Mouse (Mus musculus): ENCODE results near the gene Adamtsl1. TPM values are rescaled to one million over a fixed set of nuclear protein-coding genes. Genes with fewer than 3 reads are reported as not detected.

Gene Adamtsl1
- polyA plus RNA-seq, 1 experiment: 0.48 TPM

- Histone ChIP-seq H3K79me2 (ENCODE audit: control insufficient read depth, insufficient read depth) (no peaks in the 10 kb centered on the region), H3K4me3 (ENCODE audit: insufficient read depth, poor library complexity, severe bottlenecking) (no peak overlapping the region), H3K27me3 (ENCODE audit: control insufficient read depth, insufficient read depth, insufficient read length) (no peaks in the 10 kb centered on the region), H3K79me3 (ENCODE audit: low read depth) (no peaks in the 10 kb centered on the region), H3K36me3 (ENCODE audit: control insufficient read depth, insufficient read depth) (no peaks in the 10 kb centered on the region), H3ac (ENCODE audit: control insufficient read depth, insufficient read length, low read depth) (no peak overlapping the region)
- TF ChIP-seq MAX (IDR thresholded peaks at IDR 0.05) (no peak), USF1 (IDR thresholded peaks at IDR 0.05; ENCODE audit: low read depth) (no peak), MYOG (IDR thresholded peaks at IDR 0.05; ENCODE audit: control insufficient read depth, extremely low read depth, insufficient read length) (no peak), CEBPB (IDR thresholded peaks at IDR 0.05; ENCODE audit: low read depth) (no peak), MYOD1 (IDR thresholded peaks at IDR 0.05; ENCODE audit: control insufficient read depth, insufficient read length, low read depth) (no peak), CTCF (IDR thresholded peaks at IDR 0.05; ENCODE audit: control insufficient read depth, insufficient read depth, insufficient read length) (no peak), FOSL1 (IDR thresholded peaks at IDR 0.05; ENCODE audit: insufficient read depth, low read length, poor library complexity, severe bottlenecking) (no peak)
Observed at GRCm38 (mm10) chr4:85979206-85979605, 465.2 kb downstream of the Adamtsl1 start.

DNA sequence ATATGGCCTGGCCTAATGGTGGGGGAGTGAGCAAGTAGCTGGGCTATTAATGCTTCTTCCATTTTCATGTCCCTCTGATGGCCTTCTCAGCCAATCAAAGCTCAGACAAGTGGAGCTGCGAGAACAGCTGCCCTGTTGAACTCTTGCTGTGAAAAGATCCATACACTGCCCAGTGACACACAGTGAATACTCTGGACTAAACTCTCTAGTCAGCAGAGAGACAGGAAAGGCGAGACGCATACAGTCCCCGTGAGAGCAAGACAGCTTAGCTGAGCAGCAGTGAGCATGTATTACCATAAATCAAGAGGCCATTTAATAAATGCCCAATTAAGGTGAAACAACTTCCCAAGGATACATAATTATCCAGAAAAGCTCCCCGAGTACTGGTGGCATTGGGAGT, 492.6 kb downstream of the Adamtsl1 start:
- H3K4me3 ChIP-seq (ENCODE audit: insufficient read depth, poor library complexity, severe bottlenecking): no peak overlapping the region
- H3ac ChIP-seq (ENCODE audit: control insufficient read depth, insufficient read length, low read depth): no peak overlapping the region
- no peak for TF ChIP-seq MAX (IDR thresholded peaks at IDR 0.05)
- no peak for TF ChIP-seq CTCF (IDR thresholded peaks at IDR 0.05; ENCODE audit: control insufficient read depth, insufficient read depth, insufficient read length)
- no peak for TF ChIP-seq MYOD1 (IDR thresholded peaks at IDR 0.05; ENCODE audit: control insufficient read depth, insufficient read length, low read depth)
- TF ChIP-seq CEBPB (IDR thresholded peaks at IDR 0.05; ENCODE audit: low read depth): no peak
- H3K27me3 ChIP-seq (ENCODE audit: control insufficient read depth, insufficient read depth, insufficient read length): no peaks in the 10 kb centered on the region
- no peaks in the 10 kb centered on the region for H3K79me3 ChIP-seq (ENCODE audit: low read depth)
- no peaks in the 10 kb centered on the region for H3K36me3 ChIP-seq (ENCODE audit: control insufficient read depth, insufficient read depth)
- H3K79me2 ChIP-seq (ENCODE audit: control insufficient read depth, insufficient read depth): no peaks in the 10 kb centered on the region

GRCm38 (mm10) chr4:86013640-86014039, 499.7 kb downstream of the Adamtsl1 start:
- Histone ChIP-seq H3K36me3 (ENCODE audit: control insufficient read depth, insufficient read depth) (no peaks in the 10 kb centered on the region), H3K79me3 (ENCODE audit: low read depth) (no peaks in the 10 kb centered on the region), H3K79me2 (ENCODE audit: control insufficient read depth, insufficient read depth) (no peaks in the 10 kb centered on the region), H3K27me3 (ENCODE audit: control insufficient read depth, insufficient read depth, insufficient read length) (no peaks in the 10 kb centered on the region), H3K4me3 (ENCODE audit: insufficient read depth, poor library complexity, severe bottlenecking) (no peak overlapping the region), H3ac (ENCODE audit: control insufficient read depth, insufficient read length, low read depth) (no peak overlapping the region)
- TF ChIP-seq USF1 (IDR thresholded peaks at IDR 0.05; ENCODE audit: low read depth) (no peak), FOSL1 (IDR thresholded peaks at IDR 0.05; ENCODE audit: insufficient read depth, low read length, poor library complexity, severe bottlenecking) (no peak), MYOG (IDR thresholded peaks at IDR 0.05; ENCODE audit: control insufficient read depth, extremely low read depth, insufficient read length) (no peak), CEBPB (IDR thresholded peaks at IDR 0.05; ENCODE audit: low read depth) (no peak), MAX (IDR thresholded peaks at IDR 0.05) (no peak), MYOD1 (IDR thresholded peaks at IDR 0.05; ENCODE audit: control insufficient read depth, insufficient read length, low read depth) (no peak), CTCF (IDR thresholded peaks at IDR 0.05; ENCODE audit: control insufficient read depth, insufficient read depth, insufficient read length) (no peak)

GRCm38 (mm10) chr4:86018928-86019327, 505.0 kb downstream of the Adamtsl1 start:
- peak; percentile 96 for TF ChIP-seq CEBPB (IDR thresholded peaks at IDR 0.05; ENCODE audit: low read depth)
- no peak for TF ChIP-seq MYOD1 (IDR thresholded peaks at IDR 0.05; ENCODE audit: control insufficient read depth, insufficient read length, low read depth)
- no peak overlapping the region for H3K4me3 ChIP-seq (ENCODE audit: insufficient read depth, poor library complexity, severe bottlenecking)

DNA sequence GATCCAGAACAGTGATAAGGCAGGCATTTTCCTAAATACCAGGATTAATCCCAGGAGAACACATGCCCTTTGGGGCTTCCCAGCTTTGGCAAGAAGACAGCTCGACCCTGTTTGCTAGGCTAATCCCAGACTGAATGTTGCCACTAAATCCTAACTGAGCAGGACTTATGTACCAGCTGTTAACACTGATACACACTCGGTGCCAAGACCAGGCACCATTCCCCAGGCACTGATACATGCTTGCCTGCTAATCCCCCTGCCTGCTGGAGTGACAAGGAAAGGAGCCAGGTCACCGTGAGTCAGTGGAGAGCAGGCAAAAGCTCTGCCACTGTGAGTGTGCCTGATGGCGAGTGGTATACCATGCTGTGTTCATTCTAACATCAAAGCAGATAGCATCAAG, 505.6 kb downstream of the Adamtsl1 start:
- no peaks in the 10 kb centered on the region for H3K79me3 ChIP-seq (ENCODE audit: low read depth)
- no peak overlapping the region for H3K4me3 ChIP-seq (ENCODE audit: insufficient read depth, poor library complexity, severe bottlenecking)
- H3K27me3 ChIP-seq (ENCODE audit: control insufficient read depth, insufficient read depth, insufficient read length): no peaks in the 10 kb centered on the region
- no peaks in the 10 kb centered on the region for H3K79me2 ChIP-seq (ENCODE audit: control insufficient read depth, insufficient read depth)
- no peaks in the 10 kb centered on the region for H3K36me3 ChIP-seq (ENCODE audit: control insufficient read depth, insufficient read depth)
- TF ChIP-seq MYOG (IDR thresholded peaks at IDR 0.05; ENCODE audit: control insufficient read depth, extremely low read depth, insufficient read length) (no peak), MYOD1 (IDR thresholded peaks at IDR 0.05; ENCODE audit: control insufficient read depth, insufficient read length, low read depth) (peak; percentile 67), CEBPB (IDR thresholded peaks at IDR 0.05; ENCODE audit: low read depth) (no peak), CTCF (IDR thresholded peaks at IDR 0.05; ENCODE audit: control insufficient read depth, insufficient read depth, insufficient read length) (no peak), MAX (IDR thresholded peaks at IDR 0.05) (no peak), USF1 (IDR thresholded peaks at IDR 0.05; ENCODE audit: low read depth) (no peak)
- peak overlapping the region; percentile 12 for H3ac ChIP-seq (ENCODE audit: control insufficient read depth, insufficient read length, low read depth)

More at GRCm38 (mm10) chr4:86018928-86019327, 505.0 kb downstream of the Adamtsl1 start:
- H3K79me2 ChIP-seq (ENCODE audit: control insufficient read depth, insufficient read depth): no peaks in the 10 kb centered on the region
- no peaks in the 10 kb centered on the region for H3K36me3 ChIP-seq (ENCODE audit: control insufficient read depth, insufficient read depth)
- H3K27me3 ChIP-seq (ENCODE audit: control insufficient read depth, insufficient read depth, insufficient read length): no peaks in the 10 kb centered on the region
- H3K79me3 ChIP-seq (ENCODE audit: low read depth): no peaks in the 10 kb centered on the region
- H3ac ChIP-seq (ENCODE audit: control insufficient read depth, insufficient read length, low read depth): no peak overlapping the region

DNA sequence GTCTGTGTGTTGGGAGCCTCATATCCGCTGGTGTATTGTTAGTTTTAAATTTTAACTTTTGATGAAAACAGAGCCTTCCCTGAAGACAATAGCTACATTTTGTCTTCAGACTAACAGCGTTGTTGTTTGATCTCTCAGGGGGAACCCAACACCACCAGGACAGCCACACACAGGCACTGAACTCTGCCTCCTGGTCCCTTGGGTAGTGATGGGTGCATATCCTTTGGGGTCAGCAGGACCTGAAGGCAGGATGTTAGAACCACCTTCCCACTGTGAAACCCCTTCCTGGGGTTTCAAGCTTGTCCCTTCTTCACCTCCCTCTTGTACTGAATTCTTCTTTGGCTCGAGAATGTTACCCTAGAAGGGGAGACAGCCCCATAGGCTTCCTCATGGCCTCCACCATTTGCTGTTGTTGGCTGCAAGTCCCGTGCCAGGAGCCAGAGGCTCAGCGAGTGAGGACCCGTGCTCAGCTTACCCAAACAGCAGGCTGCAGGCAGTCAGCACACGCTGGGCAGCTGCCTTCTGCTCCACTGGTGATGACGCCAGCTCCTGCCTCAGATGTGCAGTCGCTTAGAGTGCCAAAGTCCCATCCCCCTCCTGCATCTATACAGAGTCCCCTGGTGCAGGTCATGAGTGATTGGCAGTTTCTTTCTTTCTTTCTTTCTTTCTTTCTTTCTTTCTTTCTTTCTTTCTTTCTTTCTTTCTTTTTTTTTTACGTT, 506.6 kb downstream of the Adamtsl1 start:
- H3K27me3 ChIP-seq (ENCODE audit: control insufficient read depth, insufficient read depth, insufficient read length): no peaks in the 10 kb centered on the region
- TF ChIP-seq FOSL1 (IDR thresholded peaks at IDR 0.05; ENCODE audit: insufficient read depth, low read length, poor library complexity, severe bottlenecking): no peak
- TF ChIP-seq MYOG (IDR thresholded peaks at IDR 0.05; ENCODE audit: control insufficient read depth, extremely low read depth, insufficient read length): no peak
- TF ChIP-seq USF1 (IDR thresholded peaks at IDR 0.05; ENCODE audit: low read depth): no peak
- TF ChIP-seq MAX (IDR thresholded peaks at IDR 0.05): no peak
- no peak for TF ChIP-seq MYOD1 (IDR thresholded peaks at IDR 0.05; ENCODE audit: control insufficient read depth, insufficient read length, low read depth)
- no peak for TF ChIP-seq CEBPB (IDR thresholded peaks at IDR 0.05; ENCODE audit: low read depth)
- TF ChIP-seq CTCF (IDR thresholded peaks at IDR 0.05; ENCODE audit: control insufficient read depth, insufficient read depth, insufficient read length): no peak
- no peaks in the 10 kb centered on the region for H3K79me2 ChIP-seq (ENCODE audit: control insufficient read depth, insufficient read depth)
- H3K79me3 ChIP-seq (ENCODE audit: low read depth): no peaks in the 10 kb centered on the region
- H3K4me3 ChIP-seq (ENCODE audit: insufficient read depth, poor library complexity, severe bottlenecking): no peak overlapping the region
- H3ac ChIP-seq (ENCODE audit: control insufficient read depth, insufficient read length, low read depth): no peak overlapping the region
- no peaks in the 10 kb centered on the region for H3K36me3 ChIP-seq (ENCODE audit: control insufficient read depth, insufficient read depth)
